Mouse (Mus musculus): ENCODE measurements around the gene Grin3b.

GRCm38 (mm10) chr10:79996272-79997033, 25.9 kb downstream of the Grin3b start, which contains the start of gene Abca7:
- TF ChIP-seq CTCF (IDR thresholded peaks at IDR 0.05; ENCODE audit: low read depth) (no peak), EP300 (IDR thresholded peaks at IDR 0.05; ENCODE audit: low read depth) (no peak)
